Mouse (Mus musculus) liver, embryonic 11.5 days (tissue): ENCODE results near the gene Mef2d. TPM values are rescaled to one million over a fixed set of nuclear protein-coding genes. Genes with fewer than 3 reads are reported as not detected.
A peak's percentile ranks its signal among the peaks of the same experiment; 100 is the strongest.

Experiments used
- ATAC-seq: fragments of 200-750 bp; cut with Nextera tagmentation; replicated peaks from 2 replicates; pipeline ENCODE4 v1.8.0; 2017; ENCODE audit warnings: moderate number of reproducible peaks, mild to moderate bottlenecking, moderate TSS enrichment, moderate library complexity; ENCODE audit not compliant: low FRiP score
- DNase-seq: peaks from one replicate; pipeline ENCODE4 v3.0.0-alpha.2; 2017; ENCODE audit warnings: low spot score
- H3K27ac ChIP-seq: fragments of 300-500 bp; sonication (generic); 2 replicates; pipeline ENCODE4 v1.5.1; 2014; ENCODE audit warnings: mild to moderate bottlenecking, low read depth, low read length, control low read depth
- H3K27me3 ChIP-seq: fragments of 300-500 bp; sonication (generic); replicated peaks from 2 replicates; pipeline ENCODE4 v1.6.1; 2014; ENCODE audit warnings: low read length, mixed read lengths; ENCODE audit not compliant: control insufficient read depth, insufficient read depth
- H3K36me3 ChIP-seq: fragments of 300-500 bp; sonication (generic); 2 replicates; pipeline ENCODE4 v1.6.1; 2014; ENCODE audit warnings: mild to moderate bottlenecking, low read length, moderate library complexity, mixed read lengths; ENCODE audit not compliant: control insufficient read depth, insufficient read depth
- H3K4me1 ChIP-seq: fragments of 300-500 bp; sonication (generic); replicated peaks from 2 replicates; pipeline ENCODE4 v1.6.1; 2014; ENCODE audit warnings: low read length, mixed read lengths; ENCODE audit not compliant: control insufficient read depth, insufficient read depth
- H3K4me2 ChIP-seq: fragments of 300-500 bp; sonication (generic); 2 replicates; pipeline ENCODE4 v1.6.1; 2014; ENCODE audit warnings: mild to moderate bottlenecking, control low read depth, moderate library complexity
- H3K4me3 ChIP-seq: fragments of 300-500 bp; sonication (generic); 2 replicates; pipeline ENCODE4 v1.5.1; 2014; ENCODE audit warnings: low read depth, low read length, control low read depth
- H3K9ac ChIP-seq: fragments of 300-500 bp; sonication (generic); 2 replicates; pipeline ENCODE4 v1.6.1; 2014; ENCODE audit warnings: low read depth, low read length, control low read depth
- H3K9me3 ChIP-seq: fragments of 300-500 bp; sonication (generic); 2 replicates; pipeline ENCODE4 v1.6.1; 2016; ENCODE audit warnings: low read length, inconsistent platforms, mixed read lengths; ENCODE audit not compliant: control insufficient read depth
- WGBS: fragments of 180-500 bp; shearing (Covaris S2); extraction: QIAGEN DNeasy Blood & Tissue Kit; methylation state at CpG from one replicate; pipeline ENCODE4 v1.1.7; 2014; 5-methylcytosine and 5-hydroxymethylcytosine counted together
- polyA plus RNA-seq: library from polyadenylated mRNA; unstranded; fragments of >200 nt; fragmentation: Nextera tagmentation; extraction: Ambion mirVana; gene quantifications from 2 replicates; pipeline ENCODE4 v1.2.1, GENCODE M21; 2014

Gene Mef2d
- polyA plus RNA-seq, 1 experiment from 2014 or later: 28.0 TPM

DNA sequence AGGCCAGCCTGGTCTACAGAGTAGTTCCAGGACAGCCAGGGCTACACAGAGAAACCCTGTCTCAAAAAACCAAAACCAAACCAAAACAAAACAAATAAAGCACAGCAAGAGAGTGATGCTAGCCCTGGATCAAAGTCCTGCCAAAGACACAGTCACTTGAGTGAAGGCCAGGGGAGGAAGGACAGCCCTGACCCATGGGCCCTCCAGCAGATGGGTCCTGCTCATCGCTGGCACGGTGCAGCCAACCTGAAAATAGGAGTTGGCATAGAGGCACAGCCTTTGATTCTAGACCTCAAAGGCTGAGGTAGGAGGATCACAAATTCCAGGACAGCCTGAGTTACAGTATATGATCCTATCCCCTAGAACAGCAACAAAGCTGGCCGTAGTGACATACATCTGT is 11.1 kb upstream of the Mef2d start:
- H3K4me1 ChIP-seq: peaks cover 3% of the 10 kb centered on the region; the same call in 1 of the 2 replicates
- H3K27ac ChIP-seq: no peak overlapping the region
- no peak for ATAC-seq
- no peaks in the 10 kb centered on the region for H3K36me3 ChIP-seq
- 86% methylated on average over 3 of the region's 3 CpGs for WGBS
- H3K9ac ChIP-seq: no peak overlapping the region
- no peak overlapping the region for H3K4me2 ChIP-seq
- H3K4me3 ChIP-seq: no peak overlapping the region
- DNase-seq: no peak
- no peaks in the 10 kb centered on the region for H3K9me3 ChIP-seq
- no peaks in the 10 kb centered on the region for H3K27me3 ChIP-seq

DNA sequence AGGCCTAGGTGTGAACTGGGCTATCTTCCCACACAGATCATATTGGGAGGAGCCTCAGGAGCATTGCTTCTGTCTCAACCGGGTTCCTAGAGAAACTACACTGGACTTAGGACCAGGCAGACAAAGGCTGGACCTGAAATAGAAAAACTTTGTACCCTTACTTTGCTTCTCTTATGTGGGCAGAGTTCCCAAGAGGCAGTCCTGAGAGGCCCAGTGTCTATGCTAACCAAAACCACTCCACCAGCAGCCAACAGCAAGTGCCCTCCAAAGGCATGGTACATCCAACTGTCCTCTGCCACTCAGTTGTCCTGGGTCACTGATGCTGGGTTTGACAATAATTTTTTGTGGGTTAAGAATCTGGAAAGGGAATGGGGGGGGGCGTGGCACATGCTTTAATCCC is 9.7 kb upstream of the Mef2d start:
- Histone ChIP-seq H3K9me3 (no peaks in the 10 kb centered on the region), H3K4me2 (no peak overlapping the region), H3K27ac (no peak overlapping the region), H3K4me1 (peaks cover 7% of the 10 kb centered on the region), H3K36me3 (no peaks in the 10 kb centered on the region), H3K4me3 (no peak overlapping the region), H3K27me3 (no peaks in the 10 kb centered on the region), H3K9ac (no peak overlapping the region)
- ATAC-seq: no peak
- no peak for DNase-seq
- 66% methylated on average over 2 of the region's 2 CpGs for WGBS

DNA sequence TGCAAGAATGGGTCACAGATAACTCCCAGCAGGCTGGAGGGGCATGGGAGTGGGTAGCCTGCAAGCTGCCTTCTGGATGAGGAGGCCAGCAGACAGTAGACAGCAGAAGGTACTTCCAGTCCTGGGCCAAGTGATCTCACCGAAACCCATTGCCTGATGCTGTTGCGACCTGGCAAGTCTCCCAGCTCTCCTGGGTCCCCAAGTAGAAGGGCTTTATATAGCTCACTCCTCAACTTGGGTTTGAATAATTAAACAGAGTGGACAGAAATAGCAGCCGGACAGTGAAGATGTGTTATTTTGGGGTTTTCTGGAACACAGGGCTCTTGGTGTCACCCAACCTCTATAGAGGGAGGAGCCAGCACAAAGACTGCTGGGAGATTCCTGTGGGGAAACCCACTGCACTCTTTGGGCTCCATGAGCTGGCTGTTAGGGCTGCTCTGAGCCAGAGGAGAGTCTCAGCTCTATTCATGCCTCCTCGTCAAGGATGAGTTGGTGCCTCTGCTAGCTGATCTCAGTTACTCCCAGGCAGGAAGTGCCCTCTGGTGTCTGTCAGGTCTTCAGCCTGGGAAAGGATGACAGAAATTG is 8.9 kb upstream of the Mef2d start:
- Histone ChIP-seq H3K27ac (no peak overlapping the region), H3K36me3 (no peaks in the 10 kb centered on the region), H3K9ac (no peak overlapping the region)

DNA sequence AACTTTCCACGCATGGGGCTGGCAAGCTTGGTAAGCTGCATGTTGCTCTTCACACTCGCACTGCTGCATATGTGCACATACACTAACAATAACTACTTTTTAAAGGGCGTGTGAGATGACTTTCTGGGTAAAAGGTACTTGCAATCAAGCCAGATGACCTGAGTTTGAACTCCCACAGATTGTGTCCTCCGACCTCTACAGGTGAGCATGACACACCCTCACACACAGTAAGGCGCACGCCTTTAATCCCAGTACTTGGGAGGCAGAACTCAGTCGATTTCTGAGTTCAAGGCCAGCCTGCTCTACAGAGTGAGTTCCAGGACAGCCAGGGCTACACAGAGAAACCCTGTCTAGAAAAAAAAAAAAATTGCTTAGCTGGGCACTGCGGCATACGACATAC is 5.8 kb upstream of the Mef2d start:
- WGBS: 80% methylated on average over 9 of the region's 9 CpGs
- Histone ChIP-seq H3K9ac (no peak overlapping the region), H3K9me3 (no peaks in the 10 kb centered on the region), H3K36me3 (no peaks in the 10 kb centered on the region), H3K4me2 (no peak overlapping the region), H3K4me3 (no peak overlapping the region), H3K27me3 (no peaks in the 10 kb centered on the region), H3K27ac (no peak overlapping the region), H3K4me1 (peaks cover 28% of the 10 kb centered on the region)
- no peak for ATAC-seq
- no peak for DNase-seq

More for the DNA sequence above, 8.9 kb upstream of the Mef2d start:
- H3K27me3 ChIP-seq: no peaks in the 10 kb centered on the region
- no peak overlapping the region for H3K4me2 ChIP-seq
- H3K4me3 ChIP-seq: no peak overlapping the region
- DNase-seq (no peak), ATAC-seq (no peak)
- no peaks in the 10 kb centered on the region for H3K9me3 ChIP-seq
- WGBS: 65% methylated on average over 4 of the region's 4 CpGs
- H3K4me1 ChIP-seq: peaks cover 7% of the 10 kb centered on the region

DNA sequence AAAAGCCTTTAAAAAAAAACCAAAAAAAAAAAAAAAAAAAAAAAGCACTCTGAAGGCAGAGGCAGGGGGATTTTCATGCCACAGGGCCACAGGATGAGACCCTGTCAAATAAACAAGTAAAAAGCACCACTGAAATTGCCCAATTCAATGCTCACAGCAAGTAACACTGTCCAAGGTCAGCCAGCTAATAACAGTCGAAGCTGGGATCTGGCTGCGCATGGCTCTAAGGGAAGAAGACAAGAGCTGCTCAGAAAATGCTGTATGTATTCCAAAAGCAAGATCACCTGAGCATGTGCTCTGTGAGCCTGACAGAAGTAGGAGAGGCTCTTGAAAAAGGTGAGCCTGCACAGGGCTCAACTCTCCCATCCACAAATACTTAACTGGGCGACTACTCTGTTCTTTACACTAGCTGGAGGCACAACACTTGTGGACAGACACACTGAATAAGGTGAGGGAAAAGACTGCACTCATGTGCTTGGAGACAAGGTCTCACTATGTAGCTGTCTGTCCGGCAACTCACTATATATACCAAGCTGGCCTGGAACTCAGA is 5.2 kb upstream of the Mef2d start:
- ATAC-seq: no peak
- H3K9me3 ChIP-seq: no peaks in the 10 kb centered on the region
- 0 out of 2 replicates have a peak overlapping the region, but pooled peaks have one; percentile 22 for H3K27ac ChIP-seq
- H3K4me1 ChIP-seq: peaks cover 30% of the 10 kb centered on the region
- H3K4me3 ChIP-seq: no peak overlapping the region
- no peak overlapping the region for H3K9ac ChIP-seq
- DNase-seq: no peak
- H3K27me3 ChIP-seq: no peaks in the 10 kb centered on the region
- 85% methylated on average over 4 of the region's 4 CpGs for WGBS
- H3K4me2 ChIP-seq: no peak overlapping the region; the same call in 1 of the 2 replicates
- no peaks in the 10 kb centered on the region for H3K36me3 ChIP-seq

DNA sequence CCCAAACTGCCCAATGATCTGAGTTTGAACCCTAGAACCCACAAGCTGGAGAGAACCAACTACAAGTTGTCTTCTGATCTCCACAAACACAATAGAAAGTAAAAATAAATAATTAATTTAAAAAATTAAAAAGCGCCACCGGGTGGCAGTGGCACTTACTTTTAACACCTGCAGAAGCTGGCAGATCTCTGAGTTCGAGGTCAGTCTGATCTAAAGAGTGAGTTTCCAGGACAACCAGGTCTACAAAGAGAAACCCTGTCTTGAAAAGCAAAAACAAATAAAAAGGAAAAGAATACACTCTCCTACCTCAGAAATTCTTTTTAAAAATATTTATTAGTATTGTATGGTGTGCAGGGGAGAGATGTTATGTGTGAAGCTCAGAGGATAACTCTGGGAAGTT is 4.4 kb upstream of the Mef2d start:
- no peak for DNase-seq
- Histone ChIP-seq H3K9ac (peak overlapping the region; percentile 34; the same call in 1 of the 2 replicates), H3K4me2 (peak overlapping the region; percentile 96), H3K27me3 (no peaks in the 10 kb centered on the region), H3K4me1 (peaks cover 30% of the 10 kb centered on the region), H3K27ac (peak overlapping the region; percentile 74; the same call in 1 of the 2 replicates), H3K36me3 (no peaks in the 10 kb centered on the region), H3K9me3 (no peaks in the 10 kb centered on the region), H3K4me3 (peak overlapping the region; percentile 57)
- WGBS: 13% methylated on average over 3 of the region's 3 CpGs
- no peak for ATAC-seq

DNA sequence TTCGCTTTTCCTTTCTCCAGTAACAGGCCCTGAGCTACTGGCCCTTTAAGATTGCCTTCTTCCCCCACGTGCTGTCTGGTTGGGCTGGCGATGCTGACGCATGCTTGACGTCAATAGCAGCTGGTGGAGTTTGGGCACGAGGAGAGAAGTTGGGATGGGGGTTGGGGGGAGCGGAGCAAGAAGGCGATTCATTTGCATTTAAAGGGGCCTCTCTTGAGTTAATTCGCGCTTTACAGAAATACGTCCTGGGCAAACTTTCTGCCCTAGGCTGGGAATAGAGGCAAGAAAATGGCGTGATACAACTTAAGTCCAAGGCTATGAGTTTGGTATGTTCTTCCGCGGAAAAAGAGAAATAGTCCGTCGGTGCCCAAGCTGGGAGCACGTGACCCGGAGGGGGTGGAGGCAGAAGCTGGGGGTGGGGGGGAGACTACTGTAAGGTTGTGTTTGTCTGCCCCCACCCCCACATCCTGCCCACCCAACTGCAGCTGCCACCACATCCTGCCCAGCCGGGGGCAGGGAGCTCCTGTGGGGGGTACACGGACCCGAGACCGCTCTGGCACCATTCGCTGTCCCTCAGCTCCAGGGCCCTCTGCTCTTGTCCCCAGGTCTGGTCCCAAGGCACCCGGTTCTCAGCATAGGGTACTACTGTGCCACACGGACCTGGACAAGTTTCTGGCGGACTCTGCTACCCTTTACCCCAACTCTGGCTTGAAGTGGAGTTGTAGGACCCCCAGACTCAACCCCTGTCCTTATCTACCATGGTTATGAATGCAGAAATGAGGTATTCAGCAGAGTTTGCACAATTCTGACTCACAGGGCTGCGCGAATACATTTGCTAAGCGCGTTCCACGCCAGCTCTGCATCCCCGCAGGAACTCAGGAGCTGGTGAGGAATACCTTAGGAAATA is 3.6 kb upstream of the Mef2d start:
- 1% methylated on average over 32 of the region's 32 CpGs for WGBS
- peak; percentile 64 for ATAC-seq

DNA sequence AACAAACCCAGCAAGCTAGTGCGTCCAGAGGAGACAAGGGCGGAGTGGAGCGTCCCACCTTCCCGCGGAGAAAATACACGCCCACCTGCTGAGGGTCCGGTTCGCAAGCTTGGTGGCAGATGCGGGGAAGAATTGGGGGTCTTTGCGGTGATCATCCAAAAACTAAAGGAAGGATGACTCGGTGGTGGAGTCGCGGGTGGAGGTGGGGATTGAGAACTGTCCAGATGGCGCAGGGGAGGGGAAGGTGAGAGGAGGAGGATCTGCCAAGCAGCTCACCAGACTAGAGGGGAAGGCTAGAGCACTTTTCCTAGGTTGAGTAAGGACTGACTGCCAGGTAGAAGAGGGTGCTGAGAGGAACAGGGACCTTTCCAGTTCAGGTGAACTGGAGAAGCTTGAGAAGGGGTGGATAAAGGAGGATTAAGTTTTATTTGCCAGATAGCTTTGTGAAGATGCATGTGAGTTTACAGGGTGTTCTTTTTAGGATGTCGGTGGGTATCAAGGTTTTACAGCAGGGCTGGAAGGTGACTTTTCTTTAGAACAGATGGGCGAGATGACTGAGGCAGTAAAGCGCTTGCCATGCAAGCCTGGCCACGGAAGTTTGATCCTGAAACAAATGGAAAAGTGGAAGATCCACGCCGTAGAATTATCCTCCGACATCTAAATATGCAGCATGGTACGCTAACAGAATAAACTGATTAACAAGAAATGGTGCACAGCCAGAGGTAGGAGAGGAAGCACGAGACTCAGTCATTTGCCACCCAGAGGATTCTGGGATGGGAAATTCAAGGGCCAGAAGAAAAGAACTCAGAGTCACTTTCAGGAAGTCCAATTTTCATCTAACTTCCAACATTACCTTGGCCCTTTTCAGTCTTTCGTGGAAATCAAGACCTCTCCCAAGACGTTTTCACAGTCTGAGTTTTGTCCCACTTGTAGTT is 2.7 kb upstream of the Mef2d start:
- H3K9me3 ChIP-seq: no peaks in the 10 kb centered on the region
- no peak for ATAC-seq

More for the DNA sequence above, 3.6 kb upstream of the Mef2d start:
- H3K4me3 ChIP-seq: peak overlapping the region; percentile 57
- no peaks in the 10 kb centered on the region for H3K9me3 ChIP-seq
- peak overlapping the region; percentile 96 for H3K4me2 ChIP-seq
- H3K4me1 ChIP-seq: peaks cover 29% of the 10 kb centered on the region
- peak overlapping the region; percentile 65 for H3K9ac ChIP-seq
- no peaks in the 10 kb centered on the region for H3K27me3 ChIP-seq
- DNase-seq: peak; percentile 90
- peak overlapping the region; percentile 74 for H3K27ac ChIP-seq
- H3K36me3 ChIP-seq: no peaks in the 10 kb centered on the region

More for the DNA sequence above, 2.7 kb upstream of the Mef2d start:
- H3K4me2 ChIP-seq: peak overlapping the region; percentile 96
- peak overlapping the region; percentile 95; the same call in 1 of the 2 replicates for H3K27ac ChIP-seq
- peaks cover 34% of the 10 kb centered on the region for H3K4me1 ChIP-seq
- WGBS: 20% methylated on average over 25 of the region's 25 CpGs
- H3K9ac ChIP-seq: peak overlapping the region; percentile 65
- H3K36me3 ChIP-seq: no peaks in the 10 kb centered on the region
- no peak for DNase-seq
- H3K27me3 ChIP-seq: no peaks in the 10 kb centered on the region
- H3K4me3 ChIP-seq: peak overlapping the region; percentile 57
